Mouse (Mus musculus) kidney, adult 2 months (tissue): ENCODE results near the gene Nrf1.

Source experiments
- CTCF ChIP-seq: fragments of 200-500 bp; conservative IDR thresholded peaks from 2 replicates; pipeline ENCODE4 v1.5.1; 2011; ENCODE audit warnings: low read depth, mild to moderate bottlenecking, control low read depth, low read length, moderate library complexity, mixed read lengths; ENCODE audit not compliant: insufficient read depth, insufficient read length
- POLR2A ChIP-seq: fragments of 200-500 bp; IDR thresholded peaks from one replicate; pipeline ENCODE4 v1.6.1; 2011; ENCODE audit warnings: low read depth, low read length, control low read depth

DNA sequence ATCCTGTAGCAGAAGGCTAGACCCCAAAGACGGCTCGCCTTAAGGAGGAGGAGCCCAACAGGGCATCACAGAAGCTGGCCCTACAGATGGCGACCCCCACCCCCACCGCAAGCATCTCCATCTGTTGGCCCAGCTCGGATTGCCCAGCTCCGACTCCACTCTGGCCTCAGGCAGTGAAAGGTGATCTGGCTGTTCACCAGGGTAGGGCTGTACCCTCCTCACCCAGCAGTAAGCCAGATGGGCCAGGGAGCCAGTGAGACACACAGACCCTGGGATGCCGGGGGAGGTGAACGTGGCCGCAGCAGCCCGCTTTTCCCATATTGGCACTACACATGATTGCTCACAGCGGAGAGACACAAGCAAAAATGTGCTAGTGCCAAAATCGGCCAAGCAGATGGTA lies 121.4 kb downstream of the Nrf1 start:
- TF ChIP-seq CTCF (no peak), POLR2A (no peak)
